Mouse (Mus musculus) stomach, embryonic 15.5 days (tissue): ENCODE data around the gene Timp2. TPM values are rescaled to one million over a fixed set of nuclear protein-coding genes. Genes with fewer than 3 reads are reported as not detected.
"Not testable (repeated sequence)": the region's sequence is repeated elsewhere in the genome, so short reads cannot be mapped to it uniquely, and the experiment has no call there.

Experiments used
- ATAC-seq: fragments of 200-750 bp; cut with Nextera tagmentation; 2 replicates; pipeline ENCODE4 v1.8.0; 2017; ENCODE audit warnings: low read depth, moderate number of reproducible peaks, moderate TSS enrichment; ENCODE audit not compliant: insufficient read depth, low FRiP score
- H3K27ac ChIP-seq: fragments of 300-500 bp; sonication (generic); 2 replicates; pipeline ENCODE4 v1.5.1; 2015; ENCODE audit warnings: mild to moderate bottlenecking, inconsistent platforms
- H3K27me3 ChIP-seq: fragments of 300-500 bp; sonication (generic); replicated peaks from 2 replicates; pipeline ENCODE4 v1.6.1; 2015; ENCODE audit warnings: inconsistent platforms
- H3K36me3 ChIP-seq: fragments of 300-500 bp; sonication (generic); 2 replicates; pipeline ENCODE4 v1.6.1; 2015; ENCODE audit warnings: inconsistent platforms
- H3K4me1 ChIP-seq: fragments of 300-500 bp; sonication (generic); 2 replicates; pipeline ENCODE4 v1.6.1; 2015; ENCODE audit warnings: inconsistent platforms
- H3K4me2 ChIP-seq: fragments of 300-500 bp; sonication (generic); 2 replicates; pipeline ENCODE4 v1.6.1; 2015; ENCODE audit warnings: mild to moderate bottlenecking, inconsistent platforms
- H3K4me3 ChIP-seq: fragments of 300-500 bp; sonication (generic); replicated peaks from 2 replicates; pipeline ENCODE4 v1.5.1; 2015; ENCODE audit warnings: inconsistent platforms
- H3K9ac ChIP-seq: fragments of 300-500 bp; sonication (generic); 2 replicates; pipeline ENCODE4 v1.6.1; 2015; ENCODE audit warnings: inconsistent platforms
- H3K9me3 ChIP-seq: fragments of 300-500 bp; sonication (generic); 2 replicates; pipeline ENCODE4 v1.6.1; 2016; ENCODE audit warnings: inconsistent platforms
- WGBS: fragments of 180-500 bp; shearing (Covaris S2); methylation state at CpG from one replicate; pipeline ENCODE4 v1.1.7; 2015; 5-methylcytosine and 5-hydroxymethylcytosine counted together
- polyA plus RNA-seq: library from polyadenylated mRNA; unstranded; fragments of >200 nt; fragmentation: Nextera tagmentation; extraction: Ambion mirVana; gene quantifications from 2 replicates; pipeline ENCODE4 v1.2.1, GENCODE M21; 2015

The Timp2 gene
- polyA plus RNA-seq, 1 experiment from 2014 or later = 83.0 TPM

- H3K9me3 ChIP-seq, H3K4me3 ChIP-seq, ATAC-seq, H3K27me3 ChIP-seq, H3K27ac ChIP-seq, H3K9ac ChIP-seq, H3K4me2 ChIP-seq, H3K4me1 ChIP-seq, H3K36me3 ChIP-seq: not testable (repeated sequence)
- WGBS = 90% methylated on average over 13 of the region's 13 CpGs
Observed at GRCm38 (mm10) chr11:118387816-118388215, 32.3 kb upstream of the Timp2 start.

GRCm38 (mm10) chr11:118379251-118380009, 23.9 kb upstream of the Timp2 start:
- Histone ChIP-seq H3K36me3 (no peaks in the 10 kb centered on the region), H3K9me3 (no peaks in the 10 kb centered on the region), H3K27me3 (no peaks in the 10 kb centered on the region), H3K4me2 (no peak overlapping the region), H3K9ac (no peak overlapping the region), H3K4me1 (peaks cover 5% of the 10 kb centered on the region; the same call in 1 of the 2 replicates), H3K4me3 (no peak overlapping the region), H3K27ac (no peak overlapping the region)
- WGBS = 39% methylated on average over 11 of the region's 11 CpGs
- ATAC-seq = peak; percentile 53

- H3K9ac ChIP-seq = no peak overlapping the region
- H3K4me3 ChIP-seq = no peak overlapping the region
- 77% methylated on average over 6 of the region's 6 CpGs for WGBS
- H3K27me3 ChIP-seq = no peaks in the 10 kb centered on the region
- H3K9me3 ChIP-seq = no peaks in the 10 kb centered on the region
- H3K4me2 ChIP-seq = no peak overlapping the region
- ATAC-seq = no peak
- H3K4me1 ChIP-seq = peaks cover 5% of the 10 kb centered on the region; the same call in 1 of the 2 replicates
- H3K36me3 ChIP-seq = no peaks in the 10 kb centered on the region
- H3K27ac ChIP-seq = no peak overlapping the region
Observed at GRCm38 (mm10) chr11:118378656-118379055, 23.1 kb upstream of the Timp2 start.

GRCm38 (mm10) chr11:118376323-118376722, 20.8 kb upstream of the Timp2 start:
- not testable (repeated sequence) for H3K4me1 ChIP-seq, H3K27ac ChIP-seq, H3K9me3 ChIP-seq, H3K4me3 ChIP-seq, H3K27me3 ChIP-seq, ATAC-seq, H3K4me2 ChIP-seq, H3K9ac ChIP-seq, H3K36me3 ChIP-seq

- H3K9ac ChIP-seq = no peak overlapping the region
- no peaks in the 10 kb centered on the region for H3K27me3 ChIP-seq
- peaks cover 5% of the 10 kb centered on the region; the same call in 1 of the 2 replicates for H3K4me1 ChIP-seq
- no peaks in the 10 kb centered on the region for H3K9me3 ChIP-seq
- H3K4me3 ChIP-seq = no peak overlapping the region
- H3K4me2 ChIP-seq = no peak overlapping the region
- no peak overlapping the region for H3K27ac ChIP-seq
- 45% methylated on average over 5 of the region's 5 CpGs for WGBS
- ATAC-seq = no peak
- no peaks in the 10 kb centered on the region for H3K36me3 ChIP-seq
Observed at GRCm38 (mm10) chr11:118375881-118376280, 20.3 kb upstream of the Timp2 start.

- no peak overlapping the region for H3K4me2 ChIP-seq
- no peak overlapping the region for H3K27ac ChIP-seq
- H3K36me3 ChIP-seq = no peaks in the 10 kb centered on the region
- WGBS = 67% methylated on average over 8 of the region's 8 CpGs
- peaks cover 5% of the 10 kb centered on the region; the same call in 1 of the 2 replicates for H3K4me1 ChIP-seq
- no peak overlapping the region for H3K4me3 ChIP-seq
- no peaks in the 10 kb centered on the region for H3K9me3 ChIP-seq
- no peak for ATAC-seq
- no peaks in the 10 kb centered on the region for H3K27me3 ChIP-seq
- H3K9ac ChIP-seq = no peak overlapping the region
Observed at GRCm38 (mm10) chr11:118375461-118375860, 19.9 kb upstream of the Timp2 start.

GRCm38 (mm10) chr11:118375006-118375405, 19.5 kb upstream of the Timp2 start:
- no peak for ATAC-seq

GRCm38 (mm10) chr11:118374506-118374905, 19.0 kb upstream of the Timp2 start:
- Histone ChIP-seq H3K9me3 (no peaks in the 10 kb centered on the region), H3K4me3 (no peak overlapping the region), H3K27ac (no peak overlapping the region), H3K27me3 (no peaks in the 10 kb centered on the region), H3K9ac (no peak overlapping the region), H3K36me3 (no peaks in the 10 kb centered on the region), H3K4me2 (no peak overlapping the region), H3K4me1 (peaks cover 5% of the 10 kb centered on the region; the same call in 1 of the 2 replicates)
- WGBS = 73% methylated on average over 5 of the region's 5 CpGs
- ATAC-seq = no peak

More at GRCm38 (mm10) chr11:118375006-118375405, 19.5 kb upstream of the Timp2 start:
- no peaks in the 10 kb centered on the region for H3K27me3 ChIP-seq
- H3K4me2 ChIP-seq = no peak overlapping the region
- no peak overlapping the region for H3K27ac ChIP-seq
- no peaks in the 10 kb centered on the region for H3K9me3 ChIP-seq
- H3K4me1 ChIP-seq = peaks cover 5% of the 10 kb centered on the region; the same call in 1 of the 2 replicates
- no peak overlapping the region for H3K9ac ChIP-seq
- H3K4me3 ChIP-seq = no peak overlapping the region
- H3K36me3 ChIP-seq = no peaks in the 10 kb centered on the region

- H3K4me2 ChIP-seq = no peak overlapping the region
- no peaks in the 10 kb centered on the region for H3K36me3 ChIP-seq
- no peak overlapping the region for H3K27ac ChIP-seq
- H3K4me3 ChIP-seq = no peak overlapping the region
- H3K27me3 ChIP-seq = no peaks in the 10 kb centered on the region
- 58% methylated on average over 7 of the region's 7 CpGs for WGBS
- no peak overlapping the region for H3K9ac ChIP-seq
- H3K4me1 ChIP-seq = peaks cover 5% of the 10 kb centered on the region; the same call in 1 of the 2 replicates
- H3K9me3 ChIP-seq = no peaks in the 10 kb centered on the region
- no peak for ATAC-seq
Observed at GRCm38 (mm10) chr11:118372641-118373040, 17.1 kb upstream of the Timp2 start.

- no peak for ATAC-seq
- 76% methylated on average over 7 of the region's 7 CpGs for WGBS
Observed at GRCm38 (mm10) chr11:118371876-118372275, 16.3 kb upstream of the Timp2 start.

GRCm38 (mm10) chr11:118369657-118370056, 14.1 kb upstream of the Timp2 start:
- 72% methylated on average over 8 of the region's 8 CpGs for WGBS
- H3K9ac ChIP-seq = no peak overlapping the region
- H3K4me2 ChIP-seq = no peak overlapping the region
- no peaks in the 10 kb centered on the region for H3K9me3 ChIP-seq
- H3K4me1 ChIP-seq = peaks cover 11% of the 10 kb centered on the region; the same call in 1 of the 2 replicates
- H3K27ac ChIP-seq = no peak overlapping the region
- no peaks in the 10 kb centered on the region for H3K36me3 ChIP-seq
- no peak overlapping the region for H3K4me3 ChIP-seq
- no peaks in the 10 kb centered on the region for H3K27me3 ChIP-seq
- no peak for ATAC-seq

More at GRCm38 (mm10) chr11:118371876-118372275, 16.3 kb upstream of the Timp2 start:
- Histone ChIP-seq H3K9ac (no peak overlapping the region), H3K36me3 (no peaks in the 10 kb centered on the region), H3K4me3 (no peak overlapping the region), H3K4me2 (no peak overlapping the region), H3K9me3 (no peaks in the 10 kb centered on the region), H3K27ac (no peak overlapping the region), H3K4me1 (peaks cover 5% of the 10 kb centered on the region; the same call in 1 of the 2 replicates), H3K27me3 (no peaks in the 10 kb centered on the region)

GRCm38 (mm10) chr11:118369251-118369650, 13.7 kb upstream of the Timp2 start:
- Histone ChIP-seq H3K9me3 (no peaks in the 10 kb centered on the region), H3K4me2 (no peak overlapping the region), H3K36me3 (no peaks in the 10 kb centered on the region), H3K27ac (no peak overlapping the region), H3K4me1 (peaks cover 12% of the 10 kb centered on the region; the same call in 1 of the 2 replicates), H3K9ac (no peak overlapping the region), H3K4me3 (no peak overlapping the region), H3K27me3 (no peaks in the 10 kb centered on the region)
- 77% methylated on average over 5 of the region's 5 CpGs for WGBS
- no peak for ATAC-seq
